Mouse (Mus musculus) ES-E14 (cell line): ENCODE data around the gene Fetub. TPM values are rescaled to one million over a fixed set of nuclear protein-coding genes. Genes with fewer than 3 reads are reported as not detected.

ENCODE experiments used
- DNase-seq: peaks from one replicate; pipeline ENCODE4 v3.0.0-alpha.2; 2013; ENCODE audit warnings: low read depth, low spot score
- H3K27ac ChIP-seq: 2 replicates; pipeline ENCODE4 v1.5.1; 2012; ENCODE audit warnings: low read depth, mild to moderate bottlenecking, low read length, moderate library complexity, mixed read lengths; ENCODE audit not compliant: poor library complexity, insufficient read depth, severe bottlenecking
- H3K36me3 ChIP-seq: 2 replicates; pipeline ENCODE4 v1.6.1; 2012; ENCODE audit warnings: mild to moderate bottlenecking, low read length, moderate library complexity, mixed read lengths; ENCODE audit not compliant: control insufficient read depth, poor library complexity, insufficient read depth, severe bottlenecking
- H3K4me1 ChIP-seq, 2 experiments: fragments of 150-350 bp in 1 of 2; sonication (generic) in 1 of 2; 2 replicates each; pipeline ENCODE4 v1.6.1; 2012; ENCODE audit warnings: low read length in 2 of 2, mild to moderate bottlenecking in 1 of 2, mixed read lengths in 1 of 2; ENCODE audit not compliant: control insufficient read depth in 2 of 2, insufficient read depth in 2 of 2, poor library complexity in 1 of 2
- H3K4me3 ChIP-seq, 2 experiments: fragments of 150-350 bp in 1 of 2; sonication (generic) in 1 of 2; 2 replicates each; pipeline ENCODE4 v1.5.1; 2012; ENCODE audit warnings: low read length in 2 of 2, low read depth in 1 of 2, mild to moderate bottlenecking in 1 of 2, mixed read lengths in 1 of 2; ENCODE audit not compliant: insufficient read depth in 1 of 2, poor library complexity in 1 of 2, severe bottlenecking in 1 of 2
- H3K9ac ChIP-seq: 2 replicates; pipeline ENCODE4 v1.6.1; 2012; ENCODE audit warnings: low read depth, mild to moderate bottlenecking, low read length, mixed read lengths; ENCODE audit not compliant: poor library complexity, insufficient read depth, severe bottlenecking
- H3K9me3 ChIP-seq: fragments of 150-350 bp; sonication (generic); 2 replicates; pipeline ENCODE4 v1.6.1; 2012; ENCODE audit warnings: low read depth, mild to moderate bottlenecking, low read length; ENCODE audit not compliant: control insufficient read depth, insufficient read depth
- CHD2 ChIP-seq: IDR thresholded peaks from 2 replicates; pipeline ENCODE4 v1.6.1; 2014; ENCODE audit warnings: mild to moderate bottlenecking, low read depth, low read length, inconsistent platforms
- HCFC1 ChIP-seq: IDR thresholded peaks from 2 replicates; pipeline ENCODE4 v1.6.1; 2012; ENCODE audit warnings: low read length, inconsistent platforms, borderline replicate concordance; ENCODE audit not compliant: insufficient read depth
- MAFK ChIP-seq: IDR thresholded peaks from 2 replicates; pipeline ENCODE4 v1.6.1; 2014; ENCODE audit warnings: mild to moderate bottlenecking, low read depth, low read length, inconsistent platforms; ENCODE audit not compliant: insufficient read depth
- ZC3H11A ChIP-seq: IDR thresholded peaks from 2 replicates; pipeline ENCODE4 v1.6.1; 2012; ENCODE audit warnings: low read depth, mild to moderate bottlenecking, inconsistent platforms, low read length, borderline replicate concordance
- ZNF384 ChIP-seq: IDR thresholded peaks from 2 replicates; pipeline ENCODE4 v1.6.1; 2012; ENCODE audit warnings: low read depth, low read length, inconsistent platforms
- in situ Hi-C, 2 experiments: fragments of 600-800 bp; cut with MboI; formaldehyde crosslinking; loops; one replicate each; pipeline ENCODE4 v1.15.1; 2025; ENCODE audit warnings: low sequenced_read_pairs in 2 of 2, inconsistent platforms in 1 of 2; ENCODE audit not compliant: unreplicated experiment in 2 of 2
- total RNA-seq: library from RNA; depleted of rRNA; stranded (reverse); fragments of 300-350 nt; gene quantifications from 2 replicates; pipeline ENCODE4 v1.2.3, GENCODE M21; 2012

Fetub gene
- total RNA-seq, 1 experiment: 3.7 TPM

- H3K4me1 ChIP-seq: peaks cover 1 to 3% of the 10 kb centered on the region in 2 experiments; a peak in 1 of 4 replicates
- no peak overlapping the region for H3K27ac ChIP-seq
- no peak for DNase-seq
- in situ Hi-C loops: no loop called here
- H3K36me3 ChIP-seq: no peaks in the 10 kb centered on the region
- H3K9ac ChIP-seq: no peak overlapping the region
- no peaks in the 10 kb centered on the region for H3K9me3 ChIP-seq
- TF ChIP-seq MAFK (no peak), ZNF384 (no peak), ZC3H11A (no peak), CHD2 (no peak), HCFC1 (no peak)
- H3K4me3 ChIP-seq: no peak overlapping the region
These were observed 36.6 kb upstream of the Fetub start for GRCm38 (mm10) chr16:22881487-22881886.

DNA sequence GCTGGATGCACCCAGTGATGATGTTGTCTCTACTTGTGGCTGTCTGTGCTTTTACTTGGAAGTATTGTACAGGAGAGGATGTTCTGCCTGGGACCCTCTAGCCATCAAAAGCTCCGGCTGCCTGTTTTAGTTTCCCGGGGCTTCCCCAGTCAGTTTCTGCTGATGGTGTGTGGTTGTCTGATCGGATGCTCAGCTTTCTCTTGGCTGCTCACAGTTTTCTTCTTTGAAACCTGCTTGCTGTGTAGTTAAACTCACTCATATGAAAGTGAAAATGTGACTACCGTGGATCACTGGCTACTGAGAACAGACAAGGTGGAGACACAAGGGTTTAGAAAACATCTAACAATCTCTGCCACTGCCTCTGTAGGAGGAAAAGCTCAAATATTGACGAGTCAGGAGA is 34.7 kb upstream of the Fetub start:
- H3K27ac ChIP-seq: no peak overlapping the region
- no peak for TF ChIP-seq ZNF384
- no peak for TF ChIP-seq HCFC1
- no peak overlapping the region for H3K9ac ChIP-seq
- in situ Hi-C loops: no loop called here
- peaks cover 1 to 3% of the 10 kb centered on the region in 2 experiments; a peak in 1 of 4 replicates for H3K4me1 ChIP-seq
- no peaks in the 10 kb centered on the region for H3K9me3 ChIP-seq
- no peaks in the 10 kb centered on the region for H3K36me3 ChIP-seq
- DNase-seq: no peak
- no peak overlapping the region for H3K4me3 ChIP-seq

GRCm38 (mm10) chr16:22885356-22885755 is 32.8 kb upstream of the Fetub start:
- no peak for DNase-seq
- H3K9ac ChIP-seq: no peak overlapping the region
- no peak overlapping the region for H3K4me3 ChIP-seq
- no peak overlapping the region for H3K27ac ChIP-seq
- no peaks in the 10 kb centered on the region for H3K9me3 ChIP-seq
- no peaks in the 10 kb centered on the region for H3K36me3 ChIP-seq
- no peak for TF ChIP-seq MAFK
- no peak for TF ChIP-seq CHD2
- no peak for TF ChIP-seq ZNF384
- no peak for TF ChIP-seq HCFC1
- TF ChIP-seq ZC3H11A: no peak
- peaks cover 1 to 3% of the 10 kb centered on the region in 2 experiments; a peak in 1 of 4 replicates for H3K4me1 ChIP-seq
- in situ Hi-C loops: no loop called here

GRCm38 (mm10) chr16:22886726-22887125 is 31.4 kb upstream of the Fetub start:
- in situ Hi-C loops: no loop called here

DNA sequence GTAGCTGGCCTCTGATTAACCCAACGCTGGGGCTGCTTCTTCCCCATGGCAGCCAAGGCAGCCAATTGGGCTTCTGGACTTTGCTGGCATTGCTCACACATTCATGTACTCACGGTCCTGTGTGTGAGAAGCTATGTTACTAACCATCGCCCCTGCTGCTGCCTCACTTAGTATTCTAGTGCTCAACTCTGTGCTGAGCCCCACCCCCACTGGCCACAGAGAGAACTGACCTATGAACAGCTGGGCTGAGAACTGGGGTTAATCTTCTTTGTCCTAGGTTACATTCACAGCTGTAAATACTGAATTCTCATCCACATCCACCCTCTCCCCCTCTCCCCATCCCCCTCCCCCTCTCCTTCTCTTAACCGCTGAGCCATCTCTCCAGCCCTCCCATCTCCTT is 29.3 kb upstream of the Fetub start:
- Histone ChIP-seq H3K9me3 (no peaks in the 10 kb centered on the region), H3K36me3 (no peaks in the 10 kb centered on the region), H3K4me1 (peaks cover 1 to 3% of the 10 kb centered on the region in 2 experiments; a peak in 1 of 4 replicates), H3K4me3 (no peak overlapping the region), H3K9ac (no peak overlapping the region), H3K27ac (no peak overlapping the region)
- in situ Hi-C loops: no loop called here
- no peak for TF ChIP-seq HCFC1
- no peak for TF ChIP-seq ZC3H11A
- no peak for TF ChIP-seq CHD2
- TF ChIP-seq MAFK: no peak
- no peak for TF ChIP-seq ZNF384
- no peak for DNase-seq

More at GRCm38 (mm10) chr16:22886726-22887125, 31.4 kb upstream of the Fetub start:
- H3K36me3 ChIP-seq: no peaks in the 10 kb centered on the region
- no peak overlapping the region for H3K9ac ChIP-seq
- TF ChIP-seq ZC3H11A: no peak
- no peak for TF ChIP-seq CHD2
- TF ChIP-seq ZNF384: no peak
- no peak for TF ChIP-seq HCFC1
- TF ChIP-seq MAFK: no peak
- no peak overlapping the region for H3K4me3 ChIP-seq
- no peak for DNase-seq
- H3K27ac ChIP-seq: no peak overlapping the region
- H3K4me1 ChIP-seq: peaks cover 1 to 3% of the 10 kb centered on the region in 2 experiments; a peak in 1 of 4 replicates
- H3K9me3 ChIP-seq: no peaks in the 10 kb centered on the region
